Mouse (Mus musculus): ENCODE data around the gene Gpx5.
A peak's percentile ranks its signal among the peaks of the same experiment; 100 is the strongest.
"Not testable (repeated sequence)": the region's sequence is repeated elsewhere in the genome, so short reads cannot be mapped to it uniquely, and the experiment has no call there.

Gpx5 gene

DNA sequence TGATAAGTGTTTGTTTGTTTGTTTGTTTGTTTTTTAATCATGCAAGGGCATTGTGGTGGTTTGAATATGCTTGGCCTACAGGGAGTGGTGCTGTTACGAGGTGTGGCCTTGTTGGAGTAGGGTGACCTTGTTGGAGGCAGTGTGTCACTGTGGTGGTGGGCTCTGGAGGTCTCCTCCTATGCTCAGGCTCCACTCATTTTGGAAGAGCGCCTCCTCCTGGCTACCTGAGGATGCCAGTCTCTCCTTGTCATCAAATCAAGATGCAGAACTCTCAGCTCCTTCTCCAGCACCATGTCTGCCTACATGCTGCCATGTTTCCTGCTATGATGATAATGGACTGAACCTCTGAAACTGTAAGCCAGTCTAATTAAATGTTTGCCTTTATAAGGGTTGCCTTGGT, 26.8 kb downstream of the Gpx5 start:
- DNase-seq (ENCODE audit: low spot score in 2 of 2), result no peak

DNA sequence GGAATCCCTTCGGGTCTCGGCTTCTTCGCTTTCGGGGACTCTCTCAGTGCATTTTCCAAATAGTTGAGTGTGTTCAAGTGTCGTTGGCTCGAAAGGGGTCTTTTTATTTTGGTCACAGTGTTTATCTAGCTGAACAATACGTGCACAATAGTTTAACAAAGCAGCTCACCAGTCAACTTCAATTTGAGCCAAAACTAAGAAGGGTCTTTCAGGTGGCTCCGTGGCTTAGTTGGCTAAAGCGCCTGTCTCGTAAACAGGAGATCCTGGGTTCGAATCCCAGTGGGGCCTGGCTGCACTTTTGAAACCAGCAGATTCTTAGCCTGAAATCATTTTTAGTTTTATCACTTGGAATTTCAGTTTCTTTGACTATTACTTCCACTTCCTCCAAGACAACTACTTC, 28.2 kb downstream of the Gpx5 start:
- peak in 1 of 2 experiments; percentile 18 for DNase-seq (ENCODE audit: low spot score in 2 of 2)

DNA sequence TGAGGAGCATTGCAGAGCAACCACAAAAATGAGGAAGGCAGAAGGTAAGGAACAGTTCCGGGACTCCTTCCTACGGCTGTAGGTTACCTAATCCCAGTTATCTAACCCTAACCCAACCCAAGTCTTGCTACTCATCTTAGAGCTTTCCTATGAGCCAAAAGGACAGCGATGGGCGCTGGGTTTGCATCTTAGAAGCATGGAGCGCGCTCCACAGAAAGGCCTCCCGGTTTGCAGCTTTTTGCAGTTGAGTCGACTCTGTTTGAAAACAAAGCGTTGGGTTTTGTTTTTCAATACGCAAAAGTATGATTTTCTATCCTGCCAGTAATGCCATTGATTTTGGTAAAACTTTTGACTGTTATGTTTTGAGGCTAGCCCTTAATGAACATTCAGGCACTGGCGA, 28.6 kb downstream of the Gpx5 start:
- no peak for DNase-seq (ENCODE audit: low spot score in 2 of 2)

DNA sequence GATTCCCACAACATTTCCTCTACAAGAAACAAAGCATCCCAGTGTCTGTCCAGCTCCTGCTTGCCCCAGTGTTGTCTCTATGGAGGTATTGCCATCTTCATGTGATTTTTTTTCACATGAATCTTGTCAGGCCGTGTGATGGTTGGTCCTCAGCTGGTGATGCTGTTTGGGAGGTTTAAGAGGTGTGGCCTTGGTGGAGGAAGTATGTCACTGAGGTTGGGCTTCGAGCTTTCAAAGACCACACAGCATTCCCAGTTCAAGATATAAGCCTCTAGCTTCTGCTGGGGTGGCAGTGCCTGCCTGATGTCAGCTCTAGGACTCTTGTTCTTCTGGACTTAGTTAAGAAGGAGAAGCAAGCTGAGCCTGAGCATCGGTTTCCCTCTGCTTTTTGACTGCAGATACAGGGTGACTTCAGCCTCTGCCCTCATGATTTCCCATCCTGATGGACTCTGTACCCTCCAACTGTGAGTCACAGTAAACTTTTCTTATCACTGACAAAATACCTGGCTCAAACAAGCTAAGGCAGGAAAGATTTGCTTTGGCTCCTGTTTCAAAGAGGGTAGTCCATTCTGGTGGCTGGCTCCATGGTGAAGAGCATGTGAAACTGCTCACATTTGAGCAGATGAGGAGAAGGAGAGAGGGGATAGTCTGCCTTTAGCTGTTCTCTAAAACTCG, 29.6 kb downstream of the Gpx5 start:
- DNase-seq (ENCODE audit: low spot score in 2 of 2), result no peak

DNA sequence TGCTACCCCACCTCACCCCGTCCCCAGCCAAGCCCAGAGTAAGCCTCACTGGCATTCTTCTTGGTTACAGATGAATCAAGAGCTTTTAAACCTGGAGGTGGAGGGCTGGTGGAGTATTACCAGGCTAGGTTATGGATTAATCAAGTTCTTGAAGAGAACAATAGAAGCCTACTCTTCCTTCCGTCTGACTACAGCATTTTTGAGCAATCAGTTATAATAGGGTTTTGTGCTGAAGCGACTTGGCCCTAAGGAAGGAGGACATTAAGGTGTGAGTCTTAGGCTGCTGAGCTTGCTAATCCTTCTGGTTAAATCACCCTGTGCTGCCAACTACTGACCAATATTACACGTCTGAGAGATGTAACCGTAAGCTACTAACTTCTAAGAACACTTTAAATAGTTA, 32.2 kb downstream of the Gpx5 start:
- DNase-seq (ENCODE audit: low spot score in 2 of 2), result no peak

DNA sequence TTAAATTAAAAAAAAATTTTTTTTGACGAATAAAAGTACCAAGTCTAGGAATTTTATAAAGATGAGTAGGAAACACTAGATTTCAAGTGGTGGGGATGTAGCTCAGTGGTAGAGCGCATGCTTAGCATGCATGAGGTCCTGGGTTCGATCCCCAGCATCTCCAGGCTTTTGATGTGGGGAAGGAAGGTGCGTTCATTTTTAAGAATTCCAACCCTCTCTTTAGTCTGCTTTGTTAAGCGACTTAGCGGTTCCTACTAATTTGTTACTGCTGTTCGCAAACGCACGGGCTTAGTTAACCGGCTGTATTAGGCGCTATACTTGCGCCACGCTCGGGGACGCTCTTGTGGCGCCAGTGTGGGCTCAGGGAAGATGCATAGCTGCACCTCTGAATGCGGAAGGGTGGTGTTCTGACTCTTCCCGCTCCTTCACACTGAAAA, 32.8 kb downstream of the Gpx5 start:
- peak in 1 of 2 experiments; percentile 47 for DNase-seq (ENCODE audit: low spot score in 2 of 2)

DNA sequence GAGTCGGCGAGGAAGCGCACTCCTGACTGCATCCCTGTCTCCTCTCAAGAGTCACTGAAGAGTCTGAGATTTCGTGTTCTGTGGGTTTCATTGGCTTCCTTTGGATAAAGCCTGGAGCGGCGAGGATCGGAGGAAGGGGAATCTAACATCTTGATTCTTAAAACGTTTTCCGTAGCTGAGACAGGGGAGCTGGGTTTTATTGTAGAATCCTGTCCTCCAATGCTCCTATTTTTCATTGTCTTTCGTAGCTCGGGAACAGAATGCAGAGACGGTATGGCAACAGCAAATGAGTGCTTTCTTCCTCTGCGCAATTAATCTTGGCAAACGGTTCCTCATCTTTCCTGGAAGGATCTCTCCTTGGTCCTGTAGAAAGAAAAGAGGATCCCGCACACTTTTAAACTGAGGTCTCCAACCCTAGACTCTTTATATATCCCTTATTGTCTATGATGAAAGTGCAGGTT, 33.3 kb downstream of the Gpx5 start:
- peak in 1 of 2 experiments; percentile 15 for DNase-seq (ENCODE audit: low spot score in 2 of 2)

DNA sequence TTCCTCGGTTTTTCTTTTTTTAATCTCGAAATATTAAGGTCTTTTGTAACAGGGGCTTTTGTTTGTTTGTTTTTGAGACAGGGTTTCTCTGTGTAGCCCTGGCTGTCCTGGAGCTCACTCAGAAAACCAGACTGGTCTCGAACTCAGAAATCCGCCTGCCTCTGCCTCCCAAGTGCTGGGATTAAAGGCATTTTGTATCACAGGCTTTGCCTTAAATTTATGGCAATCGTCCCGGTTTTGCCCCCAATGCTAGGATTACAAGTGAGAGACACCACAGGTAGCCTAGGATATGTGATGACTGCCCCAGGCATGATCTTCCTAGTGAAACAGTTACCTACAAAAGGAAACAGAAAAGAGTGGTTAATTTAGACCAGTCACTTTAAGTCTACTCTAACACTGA, 34.0 kb downstream of the Gpx5 start:
- DNase-seq (ENCODE audit: low spot score in 2 of 2), result no peak

DNA sequence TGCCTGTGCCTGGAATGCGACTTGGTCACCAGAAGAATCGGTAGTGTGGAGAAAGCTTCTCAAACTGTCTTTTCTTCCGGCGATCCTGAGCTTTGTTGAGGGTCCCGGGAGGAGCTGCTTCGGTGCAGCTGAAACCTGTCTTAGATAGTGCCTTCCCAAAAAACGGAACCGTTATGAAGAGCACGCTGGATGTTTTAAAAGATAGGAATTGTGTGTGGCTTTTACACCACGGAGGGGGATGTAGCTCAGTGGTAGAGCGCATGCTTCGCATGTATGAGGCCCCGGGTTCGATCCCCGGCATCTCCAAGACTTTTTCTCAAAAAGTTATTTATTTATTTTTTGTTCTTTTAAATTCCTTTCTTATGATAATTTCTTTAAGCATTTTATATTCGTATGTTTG, 38.5 kb downstream of the Gpx5 start:
- DNase-seq (ENCODE audit: low spot score in 2 of 2), result peak in 1 of 2 experiments; percentile 50

DNA sequence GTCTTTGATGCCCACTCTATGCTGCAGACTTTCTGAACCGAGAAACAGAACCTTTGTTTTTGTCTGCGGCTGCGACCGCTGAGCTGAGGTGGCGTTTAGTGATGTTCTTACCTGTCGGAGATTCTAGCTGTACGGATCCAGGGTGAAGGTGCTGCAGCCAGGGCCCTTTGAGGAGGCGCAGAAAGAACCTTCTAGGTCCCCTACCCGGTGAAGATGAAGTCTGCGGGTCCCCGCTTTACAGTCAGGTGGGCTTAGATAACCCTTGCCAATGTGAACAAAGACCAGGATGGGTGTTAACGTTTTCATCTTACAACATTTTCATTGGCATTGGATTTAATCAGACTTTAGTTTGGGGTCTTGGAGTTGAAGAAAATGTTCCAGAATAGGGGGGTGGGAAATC, 39.0 kb downstream of the Gpx5 start:
- DNase-seq (ENCODE audit: low spot score in 2 of 2), result no peak

DNA sequence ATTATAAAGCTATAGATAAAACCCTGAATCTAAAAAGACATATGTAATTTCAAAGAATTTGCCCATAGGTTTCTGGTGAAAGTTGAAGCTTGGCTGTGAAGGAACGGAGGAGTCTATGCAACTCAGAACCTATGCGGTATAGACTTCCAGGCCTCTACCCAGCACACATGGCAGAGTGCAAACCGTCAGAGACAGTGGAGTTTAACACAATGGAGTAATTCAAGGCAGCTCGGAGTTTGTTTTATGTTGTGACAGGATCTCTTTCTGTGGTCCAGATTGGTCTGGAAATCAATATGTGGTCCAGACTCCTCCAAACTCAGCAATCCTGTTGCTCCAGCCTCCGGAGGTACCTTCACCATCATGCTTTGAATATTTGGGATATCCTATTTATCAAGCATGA, 39.5 kb downstream of the Gpx5 start:
- DNase-seq (ENCODE audit: low spot score in 2 of 2), result no peak

DNA sequence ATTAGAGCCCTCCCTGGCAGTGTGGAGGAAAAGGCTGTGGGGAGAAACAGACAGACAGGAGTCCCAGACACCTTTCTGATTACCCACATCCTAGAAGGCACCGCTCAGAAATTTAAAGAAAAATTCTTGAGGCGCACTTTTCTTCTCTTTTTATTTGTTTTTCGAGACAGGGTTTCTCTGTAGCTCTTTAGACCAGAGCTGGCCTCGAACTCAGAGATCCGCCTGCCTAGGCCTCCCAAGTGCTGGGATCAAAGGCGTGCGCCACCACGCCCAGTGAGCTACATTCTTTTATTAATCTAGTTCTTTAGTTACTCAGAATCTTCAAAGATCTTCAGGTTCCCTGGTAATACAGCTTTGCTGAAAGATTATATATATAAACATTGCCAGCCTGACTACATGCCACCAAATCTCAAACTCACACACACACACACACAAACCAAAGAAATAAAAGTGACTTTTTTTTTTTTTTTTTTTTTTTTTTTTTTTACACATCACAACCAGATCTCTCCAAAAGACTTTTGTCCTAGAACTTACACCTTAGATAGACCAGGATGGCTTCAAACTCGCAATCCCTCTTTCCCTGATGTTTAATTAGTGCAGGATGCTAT, 42.4 kb downstream of the Gpx5 start:
- no peak for DNase-seq (ENCODE audit: low spot score in 2 of 2)

DNA sequence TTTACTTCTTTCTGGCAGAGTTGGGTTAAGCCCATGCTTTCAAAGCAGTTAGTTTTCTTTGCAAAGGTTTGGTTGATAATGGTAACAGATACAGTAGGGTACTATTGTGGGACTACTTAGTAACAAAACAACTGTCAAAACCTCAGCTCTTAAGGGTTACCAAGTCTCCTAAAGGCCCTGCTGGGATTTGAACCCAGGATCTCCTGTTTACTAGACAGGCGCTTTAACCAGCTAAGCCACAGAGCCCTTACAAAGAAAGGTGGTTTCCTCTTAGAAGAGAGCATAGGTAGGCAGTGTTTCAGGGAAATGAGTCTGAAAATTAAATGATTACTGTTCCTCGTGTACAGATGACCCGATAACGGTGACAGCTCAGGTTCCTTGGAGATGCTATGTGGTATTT, 43.5 kb downstream of the Gpx5 start:
- no peak for DNase-seq (ENCODE audit: low spot score in 2 of 2)

DNA sequence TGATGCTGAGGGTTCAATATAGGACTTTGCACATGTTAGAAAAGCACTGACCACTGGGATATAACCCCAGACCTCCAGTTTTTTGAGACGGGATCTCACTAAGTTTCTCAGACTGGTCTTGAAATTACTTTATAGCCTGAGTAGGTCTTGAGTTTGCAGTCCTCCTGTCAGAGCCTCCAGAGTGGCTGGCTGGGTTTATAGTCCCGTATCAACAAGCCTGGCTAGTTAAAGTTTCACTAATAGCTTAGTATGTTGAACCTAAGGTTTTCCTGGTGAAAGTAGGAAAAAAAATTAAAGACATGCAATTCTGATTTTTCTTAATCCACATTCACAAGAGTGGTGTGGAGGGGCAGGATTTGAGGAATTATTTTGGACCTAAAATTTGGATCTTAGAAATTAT, 46.3 kb downstream of the Gpx5 start:
- no peak for DNase-seq (ENCODE audit: low spot score in 2 of 2)

DNA sequence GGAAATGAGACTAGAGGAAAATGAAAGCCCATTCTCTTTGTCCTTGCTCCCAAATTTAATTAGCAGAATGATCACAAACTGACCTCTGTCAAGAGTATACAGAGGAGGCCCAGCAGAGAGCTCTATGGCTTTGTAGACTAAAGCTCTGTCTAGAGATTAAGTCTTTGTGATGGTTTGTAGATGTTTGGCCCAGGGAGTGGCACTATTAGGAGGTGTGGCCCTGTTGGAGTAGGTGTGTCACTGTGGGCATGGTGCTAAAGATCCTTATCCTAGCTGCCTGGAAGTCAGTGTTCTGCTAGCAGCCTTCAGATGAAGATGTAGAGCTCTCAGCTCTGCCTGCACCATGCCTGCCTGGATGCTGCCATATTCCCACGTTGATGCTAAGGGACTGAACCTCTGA, 47.6 kb downstream of the Gpx5 start:
- DNase-seq (ENCODE audit: low spot score in 2 of 2), result not testable (repeated sequence)

DNA sequence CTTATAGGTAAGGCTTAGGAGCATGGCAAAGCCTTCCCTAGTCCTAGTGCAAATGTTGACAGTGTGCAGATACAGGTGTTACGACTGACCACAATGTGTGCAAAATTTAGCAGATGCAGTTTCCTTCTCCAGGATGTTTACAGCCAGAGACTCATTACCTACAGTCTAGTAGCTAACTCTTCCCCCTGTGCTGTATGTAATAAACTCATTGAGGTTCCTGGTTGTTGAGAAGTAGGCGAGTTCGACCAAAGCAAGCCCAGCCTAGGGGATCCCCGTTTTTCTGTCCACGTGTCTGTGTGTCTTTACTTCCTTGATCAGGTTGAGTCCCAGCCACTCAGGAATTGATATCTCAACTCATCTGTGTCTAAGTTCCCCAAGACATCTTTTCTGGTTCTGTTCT, 48.4 kb downstream of the Gpx5 start:
- DNase-seq (ENCODE audit: low spot score in 2 of 2), result no peak

DNA sequence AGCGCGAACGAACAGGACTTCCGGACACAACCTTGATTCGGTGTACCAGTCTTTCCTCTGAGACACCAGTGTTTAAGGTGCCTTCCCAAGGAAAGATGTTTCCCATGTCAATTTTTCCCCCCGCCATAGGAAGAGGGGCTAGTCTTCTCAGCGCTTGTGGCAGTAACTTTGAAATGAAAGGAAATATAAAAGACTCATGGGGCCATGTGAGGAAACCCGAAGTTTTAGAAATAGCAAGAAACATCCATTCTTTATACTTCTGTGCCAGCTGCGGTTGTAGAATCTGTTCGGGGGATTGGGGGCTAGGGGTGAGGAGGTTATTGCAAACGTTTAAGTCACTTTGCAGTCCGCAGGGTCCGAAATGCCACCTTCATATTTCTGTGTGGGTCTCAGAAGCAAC, 49.3 kb downstream of the Gpx5 start:
- no peak for DNase-seq (ENCODE audit: low spot score in 2 of 2)

DNA sequence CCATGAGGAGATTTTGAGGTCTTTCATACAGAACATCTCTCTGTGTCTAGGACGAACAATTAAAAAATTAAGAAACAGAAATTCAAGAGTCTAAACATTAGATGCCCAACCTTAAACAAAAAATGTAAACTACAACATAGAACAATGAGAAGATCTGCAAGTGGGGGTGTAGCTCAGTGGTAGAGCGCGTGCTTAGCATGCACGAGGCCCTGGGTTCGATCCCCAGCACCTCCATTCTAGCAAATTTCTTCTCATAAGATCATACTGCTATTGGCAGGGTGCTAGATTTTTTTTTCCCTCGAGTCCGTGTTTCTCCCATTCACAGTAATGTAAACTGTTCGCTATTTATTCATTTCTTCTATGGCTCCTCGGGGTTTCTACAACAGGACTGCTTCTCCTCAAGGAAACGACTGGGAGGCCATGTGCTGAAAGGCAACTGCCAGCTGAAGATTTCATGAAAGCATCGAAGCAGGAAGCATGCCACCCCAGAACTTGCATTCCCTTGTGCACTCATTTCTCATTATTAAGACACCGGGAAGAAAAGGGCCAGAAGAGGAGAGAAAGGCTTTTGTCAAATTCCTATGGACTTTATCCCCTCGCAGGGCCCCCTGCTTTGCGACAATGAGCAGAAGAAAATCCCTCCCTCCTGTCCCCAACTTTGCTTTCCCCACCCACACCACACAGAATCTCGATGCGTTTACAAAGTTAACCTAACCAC, 50.0 kb downstream of the Gpx5 start:
- no peak for DNase-seq (ENCODE audit: low spot score in 2 of 2)

DNA sequence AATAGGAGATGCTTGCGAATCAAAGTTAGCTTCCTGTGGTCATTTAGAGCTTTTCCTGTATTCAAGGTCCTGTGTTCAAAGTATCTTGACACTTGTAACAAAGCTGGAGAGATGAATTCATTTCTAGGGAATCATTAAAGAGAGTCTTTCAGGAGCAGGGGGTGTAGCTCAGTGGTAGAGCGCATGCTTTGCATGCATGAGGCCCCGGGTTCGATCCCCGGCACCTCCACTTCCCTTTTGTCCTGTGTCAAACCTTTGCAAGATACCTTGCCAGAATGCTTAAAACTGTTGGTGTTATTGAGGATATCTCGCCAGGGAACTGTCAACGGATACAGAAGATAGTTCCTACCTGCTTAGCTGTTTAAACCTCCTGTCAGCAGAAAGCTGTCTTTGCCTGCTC, 51.7 kb downstream of the Gpx5 start:
- peak in 1 of 2 experiments; percentile 25 for DNase-seq (ENCODE audit: low spot score in 2 of 2)

DNA sequence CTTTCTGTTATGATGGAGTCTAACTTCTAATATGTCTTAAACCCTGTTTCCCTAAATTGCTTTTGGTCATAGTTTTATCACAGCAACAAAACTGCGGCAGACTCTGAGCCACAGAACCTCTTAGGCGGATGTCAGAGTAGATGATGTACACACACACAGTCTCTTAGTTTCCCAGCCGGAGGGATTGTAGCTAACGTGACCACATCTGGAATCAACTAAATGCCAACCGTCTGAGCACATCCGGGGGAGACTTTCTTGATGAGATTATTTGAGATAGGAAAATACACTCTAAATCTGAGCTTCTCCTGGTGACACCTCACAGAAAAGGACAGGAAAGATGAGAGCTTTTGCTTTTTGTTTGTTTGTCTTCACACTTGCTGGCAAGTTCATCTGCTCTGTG, 55.4 kb downstream of the Gpx5 start:
- DNase-seq (ENCODE audit: low spot score in 2 of 2), result no peak

DNA sequence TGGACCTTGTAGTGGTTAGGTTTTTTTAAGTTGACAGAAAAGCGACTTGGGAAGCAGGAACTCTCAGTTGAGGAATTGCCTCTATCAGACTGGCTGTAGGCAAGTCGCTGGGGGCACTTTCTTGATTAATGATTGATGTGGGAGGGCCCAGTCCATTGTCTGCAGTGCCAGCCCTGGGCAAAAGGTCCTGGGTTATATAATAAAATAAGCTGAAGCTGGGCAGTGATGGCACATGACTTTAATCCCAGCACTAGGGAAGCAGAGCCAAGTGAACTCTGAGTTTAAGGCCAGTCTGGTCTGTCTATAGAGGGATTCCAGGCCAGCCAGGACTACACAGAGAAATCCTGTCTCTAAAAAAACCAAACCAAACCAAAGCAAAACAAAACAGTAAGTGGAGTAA, 55.8 kb downstream of the Gpx5 start:
- no peak for DNase-seq (ENCODE audit: low spot score in 2 of 2)
